Mouse (Mus musculus) embryonic fibroblast, embryonic 13.5 days (primary cell): ENCODE data around the gene Polr2i.

Experiments
- CTCF ChIP-seq: IDR thresholded peaks from 2 replicates; pipeline ENCODE4 v1.5.1; 2011; ENCODE audit warnings: mild to moderate bottlenecking, control low read depth, low read length, moderate library complexity, borderline replicate concordance; ENCODE audit not compliant: insufficient read depth
- POLR2A ChIP-seq: IDR thresholded peaks from 2 replicates; pipeline ENCODE4 v1.6.1; 2011; ENCODE audit warnings: low read depth, mild to moderate bottlenecking, control low read depth, low read length, moderate library complexity

GRCm38 (mm10) chr7:30265531-30265930 is 33.8 kb downstream of the Polr2i start:
- TF ChIP-seq CTCF (no peak), POLR2A (no peak)
